Mouse (Mus musculus): ENCODE measurements around the gene Sufu.

Gene Sufu

GRCm38 (mm10) chr19:46394712-46395108 lies 2.0 kb upstream of the Sufu start:
- no peak for DNase-seq

DNA sequence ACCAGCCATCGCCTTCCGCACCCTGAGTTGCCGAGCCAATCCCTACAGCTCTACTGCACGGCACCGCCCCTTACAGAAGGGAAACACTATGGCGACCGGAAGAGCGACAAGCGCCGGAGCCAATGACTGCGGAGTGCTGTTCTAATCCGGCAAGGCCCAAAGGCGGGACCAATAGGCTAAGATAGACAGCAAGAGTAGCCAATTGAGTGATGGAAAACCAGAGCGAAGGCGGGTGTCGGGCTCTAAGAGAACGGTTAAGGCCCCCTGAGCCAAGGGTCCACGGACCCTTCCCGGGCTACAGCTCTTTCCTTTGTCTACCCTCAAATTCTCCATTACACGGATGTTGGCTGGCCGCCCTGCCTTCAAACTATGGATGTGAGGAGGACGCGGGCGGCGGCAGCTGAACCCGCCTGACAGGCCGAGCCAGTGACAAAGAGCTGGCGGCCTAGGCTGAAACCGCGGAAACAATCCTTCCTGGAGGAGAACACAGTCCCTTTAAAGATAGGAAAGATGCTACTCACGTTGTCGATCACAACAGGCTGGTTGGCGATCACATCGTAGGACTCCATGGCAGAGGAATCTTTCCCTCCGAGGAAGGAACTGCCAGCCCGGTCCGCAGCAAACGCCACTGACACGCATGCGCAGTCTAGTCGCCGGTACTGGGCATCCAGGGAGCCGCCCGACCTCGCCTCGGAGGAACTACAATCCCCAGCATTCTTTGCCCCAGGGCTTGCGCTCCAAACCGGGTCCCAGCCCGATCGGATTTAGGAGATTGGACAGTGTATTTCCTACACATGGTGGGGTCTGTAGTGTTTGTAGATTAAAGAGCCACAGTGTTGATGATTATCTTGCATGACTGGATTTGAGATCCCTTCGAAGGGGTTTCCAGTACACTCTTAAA lies 1.3 kb upstream of the Sufu start, which contains the start of gene Actr1a:
Gene Actr1a, minus strand, starts transcription at position 640 of the 901 bp plus-strand sequence.
- DNase-seq = peak; percentile 100

DNA sequence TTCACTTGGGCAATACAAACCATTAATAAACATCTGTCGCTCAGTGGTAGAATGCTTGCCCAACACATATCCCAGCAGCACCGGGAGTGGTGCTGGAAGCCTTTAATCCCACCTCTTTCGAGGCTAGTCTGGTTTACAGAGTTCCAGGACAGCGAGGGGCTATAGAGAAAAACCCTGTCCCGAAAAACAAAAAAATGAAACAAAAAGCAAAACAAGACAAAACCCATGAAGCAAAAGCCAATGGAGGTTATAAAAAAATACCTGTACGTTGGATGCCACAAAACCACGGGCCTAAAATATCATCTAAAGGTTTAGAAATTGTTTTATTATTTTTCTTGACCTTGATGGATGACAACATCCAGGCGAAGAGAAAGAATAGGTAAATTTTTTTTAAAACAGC lies 587 bp upstream of the Sufu start:
- DNase-seq = no peak

DNA sequence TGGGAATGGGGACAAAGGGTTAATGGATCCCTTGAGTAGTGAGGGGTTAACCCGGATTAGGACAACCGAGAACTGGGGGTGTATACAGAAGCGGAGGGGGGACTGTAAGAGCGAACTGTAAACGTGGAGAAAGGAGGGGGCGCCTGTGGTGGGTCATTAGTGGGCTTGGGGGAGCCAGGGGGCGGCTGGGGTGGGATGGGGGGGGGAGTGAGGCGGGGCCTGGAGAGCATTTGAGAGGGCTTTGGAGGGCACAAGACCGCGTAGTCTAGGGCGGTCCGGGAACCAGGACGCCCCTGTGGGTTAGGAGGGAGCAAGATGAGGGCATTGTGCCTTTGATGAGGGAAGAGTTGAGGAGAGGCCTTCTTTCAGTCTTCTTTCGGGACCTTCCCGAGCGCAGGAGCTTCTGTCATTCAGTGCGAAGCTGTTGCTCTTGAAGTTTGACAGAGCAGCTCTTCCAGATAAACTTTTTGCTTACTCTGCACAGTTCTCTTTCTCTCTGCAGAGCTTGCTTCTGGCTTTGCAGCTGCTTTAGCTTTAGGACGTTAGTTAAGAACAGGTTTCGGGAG lies 823 bp downstream of the Sufu start:
- no peak for DNase-seq

GRCm38 (mm10) chr19:46398401-46398800 lies 1.7 kb downstream of the Sufu start:
- DNase-seq = no peak

DNA sequence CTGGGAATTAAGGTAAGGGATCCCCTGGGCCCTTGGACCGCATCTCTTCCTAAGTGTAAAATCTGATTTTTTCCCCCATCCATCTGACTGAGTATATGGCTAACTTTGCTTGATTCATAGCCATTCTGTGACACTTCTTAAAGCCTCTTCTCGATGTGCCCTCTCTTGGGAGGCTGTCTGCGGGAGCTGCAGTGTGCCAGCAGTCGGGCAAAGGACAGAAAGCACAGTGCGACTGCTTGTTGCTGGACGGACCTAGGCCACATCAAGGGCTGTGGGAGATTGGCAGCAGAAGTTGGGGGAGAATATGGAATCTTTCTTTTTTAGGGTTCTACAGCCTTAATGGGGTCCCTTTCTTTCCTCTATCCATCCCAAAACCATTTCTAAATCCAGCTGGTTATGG lies 2.7 kb downstream of the Sufu start:
- no peak for DNase-seq

DNA sequence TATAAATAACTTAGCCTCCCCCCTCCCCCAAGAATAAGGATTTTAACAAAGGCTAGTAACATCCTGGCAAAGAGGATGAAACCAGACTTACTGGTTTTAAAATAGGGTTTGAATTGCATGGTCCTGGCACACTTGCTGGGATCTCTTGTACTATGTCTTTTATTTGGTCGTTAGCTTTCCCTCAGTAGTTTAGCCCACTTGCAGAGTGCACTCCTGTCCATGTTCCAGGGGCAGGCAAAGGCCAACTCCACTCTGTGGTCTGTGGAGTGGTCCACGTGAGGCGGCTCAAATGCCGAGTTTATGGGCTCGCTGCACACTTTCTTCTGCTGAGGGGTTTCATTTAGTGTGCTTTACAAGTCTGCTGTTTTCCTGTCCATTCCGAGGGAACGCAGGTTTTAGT lies 3.2 kb downstream of the Sufu start:
- DNase-seq = no peak

- no peak for DNase-seq
These were observed 3.9 kb downstream of the Sufu start for GRCm38 (mm10) chr19:46400558-46400957.

DNA sequence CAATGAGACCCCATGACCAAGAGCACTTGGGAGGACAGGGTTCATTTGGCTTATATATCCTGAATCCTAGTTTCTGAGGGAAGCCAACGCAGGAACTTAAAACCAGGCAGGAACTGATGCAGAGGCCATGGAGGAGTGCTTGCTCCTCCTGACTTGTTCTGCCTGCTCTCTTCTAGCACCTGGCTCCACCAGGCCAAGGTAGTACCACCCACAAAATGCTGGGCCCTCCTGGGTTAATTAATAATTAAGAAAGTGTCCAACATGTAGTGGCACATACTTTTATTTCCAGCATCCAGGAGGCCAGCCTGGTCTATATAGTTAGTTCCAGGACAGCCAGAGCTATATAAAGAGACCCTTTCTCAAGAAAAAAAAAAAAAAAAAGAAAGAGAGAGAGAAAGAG lies 7.3 kb downstream of the Sufu start:
- DNase-seq = no peak

GRCm38 (mm10) chr19:46406592-46407386 lies 10.1 kb downstream of the Sufu start:
- DNase-seq = no peak

DNA sequence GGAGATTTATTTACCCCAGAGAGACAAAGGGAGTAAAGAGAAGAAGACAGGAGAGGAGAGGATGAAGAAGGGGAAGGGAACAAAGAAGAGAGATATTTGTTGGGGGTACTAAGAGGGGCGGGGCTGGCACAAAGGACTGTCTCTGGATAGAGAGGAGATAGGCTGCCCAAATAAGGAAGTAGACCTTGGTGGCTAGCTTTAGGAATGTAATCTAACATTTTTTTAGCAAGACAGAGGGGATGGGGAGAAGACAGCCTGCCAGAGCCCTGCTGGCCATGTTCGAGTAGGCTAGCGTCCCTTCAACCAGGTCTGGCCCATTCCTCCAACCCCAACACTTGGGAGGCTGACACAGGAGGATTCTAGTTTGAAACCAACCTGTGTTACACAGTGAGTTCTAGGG lies 12.8 kb downstream of the Sufu start:
- DNase-seq = no peak

DNA sequence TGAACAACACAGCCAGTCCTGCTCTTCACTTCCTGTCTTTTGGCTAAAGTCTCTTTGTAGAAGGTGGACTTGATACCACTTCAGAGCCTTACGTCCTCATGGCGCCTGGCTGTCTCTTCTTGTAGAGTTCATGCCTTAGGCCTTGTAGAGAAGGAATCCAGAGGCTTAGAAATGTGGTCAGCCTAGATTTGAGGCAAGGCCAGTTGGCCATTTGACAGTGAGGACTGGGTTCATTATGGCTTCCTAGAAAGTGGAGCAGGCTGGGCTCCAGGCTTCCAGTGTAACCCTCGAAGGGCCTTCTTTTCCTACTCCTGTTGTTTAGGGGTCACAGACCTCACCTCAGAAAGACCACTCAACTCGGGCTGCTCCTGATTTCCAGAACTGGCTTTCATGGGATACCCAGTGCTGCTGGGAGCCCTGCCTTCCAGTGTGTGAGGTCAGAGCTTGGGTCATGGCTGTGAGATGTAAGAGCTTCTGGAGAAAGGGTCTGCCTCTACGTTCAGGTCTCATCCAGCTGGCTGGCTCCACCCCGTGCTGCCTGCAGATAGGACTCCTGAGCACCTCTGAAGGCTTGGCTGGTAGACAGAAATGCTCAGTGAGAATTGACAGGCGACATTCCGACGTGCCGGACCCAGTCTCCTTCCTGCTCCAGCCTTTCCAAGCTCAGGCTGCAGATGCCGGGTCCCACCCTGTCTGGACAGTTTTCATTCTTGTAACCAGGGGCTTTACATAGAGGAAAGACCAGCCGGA lies 15.5 kb downstream of the Sufu start:
- DNase-seq = peak; percentile 85

DNA sequence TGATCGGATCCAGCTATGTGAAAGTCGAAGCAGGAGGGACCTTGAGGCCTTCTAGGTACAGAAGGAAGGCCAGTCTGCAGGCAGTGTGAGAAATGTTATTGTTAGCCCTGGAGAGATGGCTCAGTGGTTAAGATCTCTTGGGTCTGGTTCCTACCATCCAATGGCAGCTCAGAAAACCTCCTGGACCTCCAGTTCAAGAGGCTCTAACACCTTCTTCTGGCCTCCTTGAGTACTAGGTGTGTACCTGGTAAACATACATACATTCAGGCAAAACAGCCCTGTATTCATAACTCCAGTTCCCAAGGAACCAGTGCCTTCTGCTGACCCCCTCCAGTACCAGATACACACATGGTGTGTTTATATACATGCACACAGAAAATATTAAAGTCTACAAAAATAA lies 17.3 kb downstream of the Sufu start:
- DNase-seq = peak; percentile 68

DNA sequence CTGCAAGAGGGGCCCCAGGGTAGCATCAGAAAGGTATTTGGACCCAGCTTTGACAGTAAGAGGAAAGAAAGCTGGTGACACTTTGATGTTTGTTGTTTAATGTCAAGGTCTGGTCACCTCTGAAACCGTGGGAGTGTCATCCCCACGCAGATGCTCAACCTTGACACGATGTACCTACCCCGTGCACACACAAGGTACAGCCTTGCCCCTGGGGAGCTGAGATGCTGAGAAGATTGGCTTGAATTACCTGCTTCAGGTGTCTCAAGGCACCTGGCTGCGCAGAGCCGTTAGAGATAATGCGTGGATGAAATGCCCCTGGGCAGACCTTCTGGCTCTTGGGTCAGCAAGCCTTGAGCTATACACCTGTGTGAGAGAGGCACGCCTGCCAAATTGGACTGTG lies 17.8 kb downstream of the Sufu start:
- peak; percentile 61 for DNase-seq

- peak; percentile 93 for DNase-seq
These were observed 19.6 kb downstream of the Sufu start for GRCm38 (mm10) chr19:46416276-46416675.

DNA sequence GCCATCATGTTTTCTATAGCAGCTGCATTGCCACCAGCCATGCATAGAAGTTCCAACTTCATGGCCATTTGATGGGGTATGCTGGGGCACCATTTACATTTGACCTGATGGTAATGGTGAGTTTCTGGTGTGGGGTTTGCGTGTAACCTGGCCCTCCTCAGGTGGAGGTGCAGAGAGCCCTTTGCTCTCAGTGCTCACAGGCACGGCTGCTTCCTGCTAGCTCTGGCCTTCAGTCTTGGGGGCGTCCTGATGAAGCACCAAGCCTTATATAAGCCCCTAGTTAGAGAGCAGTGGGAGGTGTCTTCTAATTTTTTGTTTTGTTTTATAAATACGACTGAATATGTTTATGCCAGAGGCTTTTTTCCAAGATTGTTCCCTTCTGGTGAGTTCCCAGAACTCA lies 21.4 kb downstream of the Sufu start:
- peak; percentile 80 for DNase-seq

DNA sequence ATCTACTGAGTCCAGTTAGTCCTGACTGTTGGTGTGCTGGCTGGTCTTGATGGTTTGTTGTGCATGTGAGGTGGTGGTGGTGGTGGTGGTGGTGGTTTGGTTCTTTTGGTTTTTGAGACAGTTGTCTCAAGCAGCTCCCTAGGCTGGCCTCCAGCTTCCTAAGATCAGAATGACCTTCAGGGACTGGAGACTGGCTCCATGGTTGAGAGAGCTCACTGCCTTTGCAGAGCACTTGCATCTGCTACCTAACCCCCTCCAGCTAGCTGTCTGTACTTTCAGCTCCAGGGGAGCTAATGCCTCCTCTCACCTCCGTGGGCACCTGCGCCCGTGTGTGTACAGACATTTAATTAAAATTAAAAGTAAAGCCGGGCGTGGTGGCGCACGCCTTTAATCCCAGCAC lies 23.7 kb downstream of the Sufu start:
- no peak for DNase-seq

DNA sequence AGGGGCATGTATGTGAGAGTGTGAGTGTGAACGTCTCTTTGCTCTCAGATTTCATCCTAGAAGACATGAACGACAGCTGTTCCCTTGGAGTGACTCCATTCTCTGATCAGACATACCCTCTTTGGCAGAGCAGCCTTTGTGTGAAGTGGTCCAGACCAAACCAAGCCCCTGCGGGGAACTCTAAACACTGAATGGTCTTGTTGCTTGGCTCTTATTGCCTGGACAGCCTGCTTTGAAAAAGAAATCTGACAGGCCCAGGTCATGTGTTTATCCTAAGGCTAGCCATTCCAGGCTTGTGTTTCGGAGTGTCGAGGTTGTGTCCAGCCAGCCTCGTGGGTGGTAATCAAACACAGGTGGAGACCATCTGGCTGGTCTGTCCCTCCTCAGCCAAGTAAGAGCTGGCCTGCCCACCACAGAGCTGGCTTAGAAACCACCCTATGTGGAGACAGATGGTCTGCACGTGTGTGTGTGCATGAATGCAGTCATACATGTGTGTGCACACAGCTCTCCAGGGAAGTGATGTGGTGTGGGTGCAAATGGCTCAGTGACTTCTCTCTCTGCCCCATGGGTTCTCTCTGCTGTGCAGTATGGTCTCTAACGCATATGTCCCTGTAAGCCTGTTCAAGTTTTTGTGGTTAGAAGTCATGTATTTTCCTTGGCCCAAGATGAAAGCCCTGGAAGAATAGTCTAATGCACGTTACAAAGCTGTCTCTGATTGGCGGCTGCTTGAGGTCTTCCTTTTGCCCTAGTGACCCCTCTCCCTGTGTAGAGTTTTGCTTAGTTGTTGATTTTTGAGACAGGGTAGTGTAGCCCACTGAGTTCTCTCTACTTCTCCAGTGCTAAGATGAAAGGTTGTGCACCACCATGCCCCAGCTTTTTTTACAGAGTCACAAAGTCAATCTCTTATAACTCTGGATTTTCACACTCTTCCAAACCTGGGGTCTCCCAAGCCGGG lies 26.0 kb downstream of the Sufu start:
- peak; percentile 89 for DNase-seq

DNA sequence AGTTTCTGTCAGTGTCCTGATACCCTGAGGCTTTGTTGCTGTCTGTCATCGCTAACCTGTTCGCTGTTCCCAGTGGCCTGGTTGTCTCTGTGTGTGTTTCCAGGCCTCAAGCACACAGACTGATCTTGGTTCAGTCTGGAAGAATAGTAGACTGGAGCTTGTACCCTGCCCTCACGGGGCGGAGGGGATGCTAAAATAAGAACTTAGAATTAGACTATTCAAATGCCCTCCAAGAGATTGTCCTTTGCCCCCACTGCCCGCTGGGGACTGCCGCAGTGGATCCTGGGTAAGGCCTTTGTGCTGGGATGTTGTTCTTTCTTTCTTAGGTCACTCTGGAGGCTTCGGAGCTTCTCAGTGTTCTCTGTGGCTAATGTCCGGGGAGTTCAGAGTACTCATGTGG lies 28.6 kb downstream of the Sufu start:
- no peak for DNase-seq

- DNase-seq = no peak
These were observed 29.8 kb downstream of the Sufu start for GRCm38 (mm10) chr19:46426488-46426887.

- no peak for DNase-seq
These were observed 32.6 kb downstream of the Sufu start for GRCm38 (mm10) chr19:46429250-46429649.

DNA sequence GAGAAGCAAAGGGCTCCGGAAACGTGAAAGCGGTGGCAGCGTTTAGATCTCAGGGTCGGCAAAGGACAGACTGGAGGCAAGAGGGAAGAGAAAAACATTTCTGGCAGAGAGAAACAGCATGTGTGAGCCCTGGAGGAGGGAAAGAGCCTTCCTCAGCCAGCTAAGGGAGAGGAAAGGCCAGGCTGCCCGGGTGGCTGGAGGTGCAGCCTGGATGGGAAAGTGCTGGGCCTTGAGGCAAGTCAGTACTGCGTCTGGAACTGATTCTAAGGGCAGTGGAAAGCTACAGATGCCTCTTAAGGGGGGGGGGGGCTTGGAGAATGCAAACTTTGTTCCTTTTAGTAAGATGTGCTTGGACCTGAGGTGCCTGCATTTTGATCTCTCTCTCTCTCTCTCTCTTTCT lies 37.0 kb downstream of the Sufu start:
- DNase-seq = peak; percentile 70

Data from heart, adult 11 months (tissue).